8 mouse cellular contexts compared by ENCODE assay signal in the genomic region with DNA sequence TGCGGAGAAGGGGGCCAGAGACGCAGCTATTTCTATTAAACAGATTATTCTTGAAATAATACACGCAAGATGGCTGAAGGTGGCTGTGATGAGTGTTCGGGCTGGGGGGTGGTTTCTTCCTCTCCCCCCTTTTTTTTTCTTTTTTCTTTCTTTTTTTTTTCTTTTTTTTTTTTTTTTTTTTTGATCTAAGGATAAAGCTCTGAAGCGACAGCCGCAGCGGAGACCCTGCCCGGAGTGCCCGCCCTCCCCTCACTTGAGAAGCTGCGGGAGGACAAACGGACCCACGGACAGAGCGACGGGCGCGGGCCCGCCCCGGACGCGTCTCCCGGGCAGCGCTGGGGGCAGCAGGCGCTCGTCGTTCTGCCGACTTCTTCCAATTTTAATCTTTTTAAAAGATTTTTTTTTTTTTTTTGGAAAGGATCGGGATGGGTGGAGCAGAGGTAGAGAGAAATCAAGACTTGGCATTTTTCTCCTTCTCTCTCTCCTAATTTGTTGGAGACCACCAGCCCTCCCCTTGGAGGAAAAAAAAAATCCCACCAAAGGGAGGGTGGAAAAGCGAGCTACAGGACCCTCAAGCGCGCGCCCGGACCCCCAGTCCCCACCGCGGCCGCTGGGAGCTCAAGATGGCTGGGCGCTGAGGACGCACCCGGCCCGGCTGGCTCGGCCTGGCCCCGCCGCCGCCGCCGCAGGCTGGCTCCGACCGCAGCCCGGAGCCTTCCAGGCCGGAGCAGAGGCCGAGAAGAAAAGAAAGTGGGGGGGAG. TPM values are rescaled to one million over a fixed set of nuclear protein-coding genes. Genes with fewer than 3 reads are reported as not detected.
DNase-seq lines count a peak whose midpoint lies in the region; ATAC-seq and TF ChIP-seq lines count a peak whose summit lies in the region.

No protein-coding gene starts in this region.

- peaks cover 21% of the 10 kb centered on the region for H3K4me1 ChIP-seq in lung, embryonic 15.5 days
- H3K4me1 ChIP-seq in embryonic facial prominence, embryonic 14.5 days (ENCODE audit: control insufficient read depth, insufficient read depth, low read length), result peaks cover 15% of the 10 kb centered on the region
- H3K4me1 ChIP-seq in hindbrain, embryonic 11.5 days (replicated peaks; ENCODE audit: control insufficient read depth, insufficient read depth, low read length), result peaks cover 8% of the 10 kb centered on the region
- peaks cover 32% of the 10 kb centered on the region for H3K4me1 ChIP-seq in liver, embryonic 16.5 days (ENCODE audit: control insufficient read depth, low read depth, low read length)
- peaks cover 7% of the 10 kb centered on the region for H3K4me1 ChIP-seq in stomach, postnatal 0 days (replicated peaks; ENCODE audit: control insufficient read depth, insufficient read depth)

- TF ChIP-seq EP300 in stomach, postnatal 0 days (optimal IDR thresholded peaks at IDR 0.05), result no peak

- under 1% methylated on average over 48 of the region's 50 CpGs for WGBS in lung, embryonic 15.5 days
- 1% methylated on average over 35 of the region's 50 CpGs for WGBS in embryonic facial prominence, embryonic 14.5 days
- WGBS in hindbrain, embryonic 11.5 days, result under 1% methylated on average over 43 of the region's 50 CpGs
- WGBS in liver, embryonic 16.5 days (ENCODE audit: insufficient replicate concordance), result 0% methylated on average over 49 of the region's 50 CpGs
- WGBS in stomach, postnatal 0 days, result 1% methylated on average over 43 of the region's 50 CpGs

- no peak for TF ChIP-seq CTCF in stomach, postnatal 0 days (IDR thresholded peaks at IDR 0.05; ENCODE audit: low read depth)

- peak overlapping the region; percentile 88 for H3K9ac ChIP-seq in lung, embryonic 15.5 days
- peak overlapping the region; percentile 81 for H3K9ac ChIP-seq in embryonic facial prominence, embryonic 14.5 days (ENCODE audit: low read depth, low read length)
- H3K9ac ChIP-seq in hindbrain, embryonic 11.5 days (ENCODE audit: low read depth, low read length), result peak overlapping the region; percentile 94
- H3K9ac ChIP-seq in liver, embryonic 16.5 days (ENCODE audit: low read depth, low read length), result peak overlapping the region; percentile 91
- H3K9ac ChIP-seq in stomach, postnatal 0 days (ENCODE audit: low read length), result peak overlapping the region; percentile 99

- ATAC-seq in lung, embryonic 15.5 days (ENCODE audit: borderline replicate concordance, extremely low read depth, low FRiP score, low TSS enrichment), result peak; percentile 16
- ATAC-seq in embryonic facial prominence, embryonic 14.5 days (ENCODE audit: low read depth), result peak; percentile 9; the same call in 1 of the 2 replicates
- peak; percentile 41 for ATAC-seq in hindbrain, embryonic 11.5 days (ENCODE audit: low FRiP score)
- ATAC-seq in liver, embryonic 16.5 days (ENCODE audit: low read depth), result no peak
- ATAC-seq in stomach, postnatal 0 days (ENCODE audit: low FRiP score, low TSS enrichment), result no peak; the same call in 1 of the 2 replicates

- H3K27ac ChIP-seq in lung, embryonic 15.5 days, result peak overlapping the region; percentile 100
- peak overlapping the region; percentile 99 for H3K27ac ChIP-seq in embryonic facial prominence, embryonic 14.5 days (replicated peaks; ENCODE audit: low read depth, low read length)
- H3K27ac ChIP-seq in hindbrain, embryonic 11.5 days (ENCODE audit: low read depth, low read length), result peak overlapping the region; percentile 100
- H3K27ac ChIP-seq in liver, embryonic 16.5 days (ENCODE audit: low read length), result peak overlapping the region; percentile 97
- H3K27ac ChIP-seq in stomach, postnatal 0 days (replicated peaks), result peak overlapping the region; percentile 100

- no peaks in the 10 kb centered on the region for H3K9me3 ChIP-seq in lung, embryonic 15.5 days
- H3K9me3 ChIP-seq in embryonic facial prominence, embryonic 14.5 days (ENCODE audit: control insufficient read depth, low read length), result no peaks in the 10 kb centered on the region
- H3K9me3 ChIP-seq in hindbrain, embryonic 11.5 days (ENCODE audit: control insufficient read depth, low read length), result no peaks in the 10 kb centered on the region
- H3K9me3 ChIP-seq in liver, embryonic 16.5 days (replicated peaks; ENCODE audit: control insufficient read depth, low read length), result no peaks in the 10 kb centered on the region
- H3K9me3 ChIP-seq in stomach, postnatal 0 days (ENCODE audit: control insufficient read depth, low read length), result no peaks in the 10 kb centered on the region

- H3K36me3 ChIP-seq in lung, embryonic 15.5 days, result no peaks in the 10 kb centered on the region; the same call in 1 of the 2 replicates
- H3K36me3 ChIP-seq in embryonic facial prominence, embryonic 14.5 days (ENCODE audit: control insufficient read depth, insufficient read depth, low read length), result peaks cover 9% of the 10 kb centered on the region
- no peaks in the 10 kb centered on the region for H3K36me3 ChIP-seq in hindbrain, embryonic 11.5 days (ENCODE audit: control insufficient read depth, insufficient read depth, low read length)
- no peaks in the 10 kb centered on the region; the same call in 1 of the 2 replicates for H3K36me3 ChIP-seq in liver, embryonic 16.5 days (ENCODE audit: control insufficient read depth, insufficient read depth)
- H3K36me3 ChIP-seq in stomach, postnatal 0 days (ENCODE audit: control insufficient read depth, insufficient read depth, low read length), result no peaks in the 10 kb centered on the region

- H3K4me2 ChIP-seq in lung, embryonic 15.5 days, result peak overlapping the region; percentile 79
- H3K4me2 ChIP-seq in embryonic facial prominence, embryonic 14.5 days (ENCODE audit: low read depth, low read length), result peak overlapping the region; percentile 97
- H3K4me2 ChIP-seq in hindbrain, embryonic 11.5 days (replicated peaks; ENCODE audit: low read depth, low read length), result peak overlapping the region; percentile 92
- peak overlapping the region; percentile 98 for H3K4me2 ChIP-seq in liver, embryonic 16.5 days (ENCODE audit: low read depth, low read length)
- peak overlapping the region; percentile 91 for H3K4me2 ChIP-seq in stomach, postnatal 0 days (replicated peaks; ENCODE audit: low read depth)

- peak overlapping the region; percentile 92 for H3K4me3 ChIP-seq in lung, embryonic 15.5 days
- H3K4me3 ChIP-seq in embryonic facial prominence, embryonic 14.5 days (ENCODE audit: low read depth, low read length), result peak overlapping the region; percentile 68
- H3K4me3 ChIP-seq in hindbrain, embryonic 11.5 days (ENCODE audit: low read depth, low read length), result peak overlapping the region; percentile 87
- peak overlapping the region; percentile 85 for H3K4me3 ChIP-seq in liver, embryonic 16.5 days (ENCODE audit: low read depth, low read length)
- H3K4me3 ChIP-seq in stomach, postnatal 0 days (ENCODE audit: low read depth, low read length), result peak overlapping the region; percentile 97

- no peaks in the 10 kb centered on the region for H3K27me3 ChIP-seq in lung, embryonic 15.5 days
- no peaks in the 10 kb centered on the region for H3K27me3 ChIP-seq in embryonic facial prominence, embryonic 14.5 days (replicated peaks; ENCODE audit: control insufficient read depth, insufficient read depth, low read length)
- H3K27me3 ChIP-seq in hindbrain, embryonic 11.5 days (ENCODE audit: control insufficient read depth, insufficient read depth, low read length), result no peaks in the 10 kb centered on the region
- no peaks in the 10 kb centered on the region for H3K27me3 ChIP-seq in liver, embryonic 16.5 days (ENCODE audit: control insufficient read depth, insufficient read depth, low read depth, low read length)
- H3K27me3 ChIP-seq in stomach, postnatal 0 days (ENCODE audit: control insufficient read depth, insufficient read depth, low read length), result no peaks in the 10 kb centered on the region

- DNase-seq in lung, postnatal 36 days, result no peak
- peak; percentile 64 for DNase-seq in adrenal gland, postnatal 25 days
- peak; percentile 86 for DNase-seq in embryonic facial prominence, embryonic 14.5 days (ENCODE audit: low spot score)
- DNase-seq in hindbrain, embryonic 11.5 days (ENCODE audit: low spot score), result peak; percentile 83
- peak; percentile 51 for DNase-seq in stomach, postnatal 0 days (ENCODE audit: low spot score)
- no peak for DNase-seq in right cerebral cortex, postnatal 36 days (ENCODE audit: low spot score in 2 of 2)

RNA-seq across cellular contexts. Expression of a gene that starts 0.7 kb away (rescaled TPM):
- 22.2 and 27.8 TPM in 2 replicates for polyA plus RNA-seq in lung, embryonic 15.5 days (2015; fragmentation: Nextera tagmentation; extraction: Ambion mirVana)
- total RNA-seq in adrenal gland, postnatal 25 days (2021), result 50.9 and 52.6 TPM in 2 replicates
- polyA plus RNA-seq in embryonic facial prominence, embryonic 14.5 days (2014; fragmentation: Nextera tagmentation; extraction: Ambion mirVana), result 21.5 and 27.1 TPM in 2 replicates
- polyA plus RNA-seq in hindbrain, embryonic 11.5 days (2014; fragmentation: Nextera tagmentation; extraction: Ambion mirVana), result 28.4 and 30.6 TPM in 2 replicates
- 7.7 and 10.5 TPM in 2 replicates for polyA plus RNA-seq in liver, embryonic 16.5 days (2015; fragmentation: Nextera tagmentation; extraction: Ambion mirVana)
- 15.1 and 16.4 TPM in 2 replicates for polyA plus RNA-seq in stomach, postnatal 0 days (2015; fragmentation: Nextera tagmentation; extraction: Ambion mirVana)

Comparison
In these comparisons a context has a peak if more than half of its experiments do, and no peak if none do; other contexts are left out.
1. ATAC-seq: peak in lung, embryonic 15.5 days (single experiment), embryonic facial prominence, embryonic 14.5 days (single experiment) and hindbrain, embryonic 11.5 days (single experiment); none in liver, embryonic 16.5 days (single experiment) and stomach, postnatal 0 days (single experiment).
2. DNase-seq: peak in adrenal gland, postnatal 25 days (single experiment), embryonic facial prominence, embryonic 14.5 days (single experiment), hindbrain, embryonic 11.5 days (single experiment) and stomach, postnatal 0 days (single experiment); none in lung, postnatal 36 days (single experiment) and right cerebral cortex, postnatal 36 days (0 of 2).
3. Peak in every context shown above with its lines, with median percentiles within 50 percentile points of each other: H3K27ac ChIP-seq, H3K4me2 ChIP-seq, H3K4me3 ChIP-seq and H3K9ac ChIP-seq.